Mouse (Mus musculus) ES-E14 (cell line): Measurements from ENCODE around the gene Cux1.

Experiments
- CHD2 ChIP-seq: IDR thresholded peaks from 2 replicates; pipeline ENCODE4 v1.6.1; 2014; ENCODE audit warnings: mild to moderate bottlenecking, low read depth, low read length, inconsistent platforms
- HCFC1 ChIP-seq: IDR thresholded peaks from 2 replicates; pipeline ENCODE4 v1.6.1; 2012; ENCODE audit warnings: low read length, inconsistent platforms, borderline replicate concordance; ENCODE audit not compliant: insufficient read depth
- MAFK ChIP-seq: IDR thresholded peaks from 2 replicates; pipeline ENCODE4 v1.6.1; 2014; ENCODE audit warnings: mild to moderate bottlenecking, low read depth, low read length, inconsistent platforms; ENCODE audit not compliant: insufficient read depth
- ZC3H11A ChIP-seq: IDR thresholded peaks from 2 replicates; pipeline ENCODE4 v1.6.1; 2012; ENCODE audit warnings: low read depth, mild to moderate bottlenecking, inconsistent platforms, low read length, borderline replicate concordance
- ZNF384 ChIP-seq: IDR thresholded peaks from 2 replicates; pipeline ENCODE4 v1.6.1; 2012; ENCODE audit warnings: low read depth, low read length, inconsistent platforms

DNA sequence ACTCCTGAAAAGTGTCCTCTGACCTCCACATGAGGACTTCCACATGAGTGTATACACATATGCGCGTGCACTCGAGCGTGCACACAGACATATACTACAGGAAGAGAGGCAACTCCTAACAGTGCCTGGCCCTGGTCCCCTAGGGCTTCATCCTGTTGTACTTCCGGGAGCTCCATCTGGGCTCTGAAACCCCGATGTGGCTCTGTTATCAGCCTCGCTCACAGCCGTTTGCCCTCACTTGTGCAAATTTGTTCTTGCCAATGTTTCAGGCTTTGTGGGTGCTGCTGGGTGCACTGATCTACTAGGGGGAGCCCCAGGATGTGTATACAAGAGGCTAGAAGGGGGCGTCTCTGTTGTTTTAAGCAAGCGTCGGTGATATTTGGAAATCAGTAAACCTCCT is 37.9 kb upstream of the Cux1 start:
- TF ChIP-seq MAFK (no peak), CHD2 (no peak), ZC3H11A (no peak), ZNF384 (no peak), HCFC1 (no peak)
